Mouse (Mus musculus) pancreas, adult 10 weeks (tissue): ENCODE data around the gene Olfr846. TPM values are rescaled to one million over a fixed set of nuclear protein-coding genes. Genes with fewer than 3 reads are reported as not detected.

Experiments used
- polyA plus RNA-seq: library from polyadenylated mRNA; stranded (reverse); fragments of 350-450 nt; fragmentation: Illumina TruSeq; extraction: RNeasy Lipid Tissue Mini Kit (QIAGEN cat#74804); gene quantifications from one replicate; pipeline ENCODE4 v1.2.3, GENCODE M21; 2015; ENCODE audit warnings: low read depth, low replicate concordance; ENCODE audit not compliant: insufficient read depth

Olfr846 gene
- polyA plus RNA-seq: not detected

GRCm38 (mm10) chr9:19363905-19364304 lies at the start of gene Olfr846:
Gene Olfr846 (minus strand): TSS chr9:19364005.

GRCm38 (mm10) chr9:19378569-19378968 lies 14.8 kb upstream of the Olfr846 start, which contains the start of gene Olfr847:
Gene Olfr847 (minus strand): TSS chr9:19378669.

GRCm38 (mm10) chr9:19336157-19336556 lies 27.6 kb downstream of the Olfr846 start, which contains the start of gene Olfr845:
Gene Olfr845 (plus strand): TSS chr9:19336457.

GRCm38 (mm10) chr9:19316047-19316446 lies 47.8 kb downstream of the Olfr846 start, which contains the start of gene Olfr844:
Gene Olfr844 (plus strand): TSS chr9:19316347.

Other genes with a start within 250 kb of the Olfr846 start
- gene Olfr836, start 243.6 kb downstream of the Olfr846 start, polyA plus RNA-seq: not detected
- not detected for gene Olfr837, start 227.7 kb downstream of the Olfr846 start, polyA plus RNA-seq
- not detected for gene Olfr839-ps1, start 186.7 kb downstream of the Olfr846 start, polyA plus RNA-seq
- not detected for gene Olfr843, start 112.0 kb downstream of the Olfr846 start, polyA plus RNA-seq
- gene Olfr844, start 47.7 kb downstream of the Olfr846 start, polyA plus RNA-seq: not detected
- gene Olfr845, start 27.5 kb downstream of the Olfr846 start, polyA plus RNA-seq: not detected
- not detected for gene Olfr847, start 14.7 kb upstream of the Olfr846 start, polyA plus RNA-seq
- gene Olfr849, start 76.3 kb upstream of the Olfr846 start, polyA plus RNA-seq: not detected
- not detected for gene Olfr850, start 114.2 kb upstream of the Olfr846 start, polyA plus RNA-seq
- gene Olfr851, start 129.3 kb upstream of the Olfr846 start, polyA plus RNA-seq: not detected
- gene Olfr853, start 177.1 kb upstream of the Olfr846 start, polyA plus RNA-seq: not detected
- not detected for gene Olfr854, start 203.4 kb upstream of the Olfr846 start, polyA plus RNA-seq
- gene Olfr855, start 218.6 kb upstream of the Olfr846 start, polyA plus RNA-seq: not detected